Mouse (Mus musculus): ENCODE measurements around the gene Lce3a.

Gene Lce3a

DNA sequence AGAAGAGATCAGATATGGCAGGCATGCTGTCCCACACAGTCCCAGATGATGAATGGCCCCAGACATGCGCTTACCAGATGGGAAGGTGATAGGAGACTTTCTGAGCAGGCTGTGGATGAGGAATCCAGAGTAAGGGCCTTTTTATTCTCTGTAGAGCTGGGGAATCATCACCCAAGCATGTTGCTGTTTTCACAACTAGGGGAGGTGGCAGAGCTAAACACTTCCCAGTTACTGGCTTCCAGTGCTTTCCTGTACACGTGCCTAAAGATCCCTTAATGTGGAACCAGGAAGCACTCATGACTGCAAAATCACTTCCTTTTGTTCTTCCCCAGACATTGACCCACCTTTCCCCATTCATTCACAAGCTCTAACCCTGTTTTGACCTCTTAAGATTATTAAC is at the start of gene Lce3a:
Lce3a (minus strand) TSS at position 101 of the 400 bp plus-strand sequence.
- no peak for DNase-seq (ENCODE audit: low spot score in 2 of 2)

DNA sequence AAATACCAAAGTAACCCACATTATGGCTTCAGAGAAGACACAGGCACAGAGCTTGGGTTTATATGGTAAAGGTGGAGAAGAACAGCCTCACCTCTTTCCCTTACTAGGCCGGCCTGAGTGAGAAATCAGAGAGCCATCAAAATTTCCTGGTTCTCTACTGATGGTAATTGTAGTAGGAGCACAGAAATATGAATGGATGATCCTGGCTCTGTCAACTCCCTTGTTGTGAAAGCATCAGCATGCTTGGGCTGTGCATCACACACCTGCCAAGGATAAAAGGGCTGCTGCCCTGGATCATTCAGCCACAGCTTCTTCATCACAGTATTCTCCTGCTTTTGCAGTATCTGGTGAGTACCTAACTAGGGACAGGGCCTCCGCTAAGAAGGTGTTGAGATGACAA is 40.7 kb upstream of the Lce3a start, which contains the start of gene Lce3e:
Lce3e (plus strand) TSS at position 301 of the 400 bp plus-strand sequence.
- no peak for DNase-seq (ENCODE audit: low spot score in 2 of 2)

DNA sequence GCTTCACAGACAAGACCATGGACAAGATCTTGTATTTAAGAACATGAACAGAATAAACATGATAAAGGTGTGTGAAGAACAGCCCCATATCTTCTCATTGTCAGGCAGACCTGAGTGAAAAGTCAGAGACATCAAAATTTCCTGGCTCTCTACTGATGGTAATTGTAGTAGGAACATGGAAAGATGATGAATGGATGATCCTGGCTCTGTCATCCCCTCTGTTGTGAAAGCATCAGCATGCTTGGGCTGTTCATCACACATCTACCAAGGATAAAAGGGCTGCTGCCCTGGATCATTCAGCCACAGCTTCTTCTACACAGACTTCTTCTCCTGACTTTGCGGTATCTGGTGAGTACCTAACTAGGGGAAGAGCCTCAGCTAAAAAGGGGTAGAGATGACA is 31.1 kb upstream of the Lce3a start, which contains the start of gene Lce3d:
Lce3d (plus strand) TSS at position 301 of the 400 bp plus-strand sequence.
- no peak for DNase-seq (ENCODE audit: low spot score in 2 of 2)

DNA sequence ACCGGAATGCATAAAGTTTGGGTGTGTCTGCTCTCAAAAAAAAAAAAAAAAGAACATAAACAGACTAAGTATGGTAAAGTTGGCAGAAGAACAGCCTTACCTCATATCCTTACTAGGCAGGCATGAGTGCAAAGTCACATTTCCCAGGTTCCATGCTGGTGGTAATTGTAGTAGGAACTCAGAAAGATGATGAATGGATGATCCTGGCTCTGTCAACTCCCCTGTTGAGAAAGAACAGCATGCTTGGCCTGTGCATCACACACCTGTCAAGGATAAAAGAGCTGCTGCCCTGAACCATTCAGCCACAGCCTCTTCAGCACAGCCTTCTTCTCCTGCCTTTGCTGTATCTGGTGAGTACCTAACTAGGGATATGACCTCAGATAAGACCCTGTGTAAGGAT is 18.2 kb upstream of the Lce3a start, which contains the start of gene Lce3c:
Lce3c (plus strand) TSS at position 301 of the 400 bp plus-strand sequence.
- DNase-seq (ENCODE audit: low spot score in 2 of 2) = no peak

DNA sequence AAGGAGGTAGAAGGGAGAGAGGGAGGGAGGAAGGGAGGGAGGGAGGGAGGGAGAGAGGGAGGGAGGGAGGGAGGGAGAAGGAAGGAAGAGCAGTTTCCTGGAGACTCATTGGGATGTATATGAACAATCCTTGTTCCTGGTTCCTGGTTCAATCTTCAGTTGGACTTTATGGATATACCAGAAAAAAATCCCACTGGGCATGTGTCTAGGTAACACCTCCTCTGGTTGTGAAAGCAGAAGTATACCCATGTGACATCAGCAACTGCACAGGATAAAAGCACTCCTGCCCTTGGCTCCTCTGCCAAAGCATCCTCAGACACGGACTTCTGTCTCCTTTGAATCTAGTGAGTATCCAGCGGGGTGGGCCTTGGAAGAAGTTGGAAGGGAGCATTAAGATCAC is 6.6 kb upstream of the Lce3a start, which contains the start of gene Lce3b:
Lce3b (plus strand) TSS at position 301 of the 400 bp plus-strand sequence.
- DNase-seq (ENCODE audit: low spot score in 2 of 2) = no peak

DNA sequence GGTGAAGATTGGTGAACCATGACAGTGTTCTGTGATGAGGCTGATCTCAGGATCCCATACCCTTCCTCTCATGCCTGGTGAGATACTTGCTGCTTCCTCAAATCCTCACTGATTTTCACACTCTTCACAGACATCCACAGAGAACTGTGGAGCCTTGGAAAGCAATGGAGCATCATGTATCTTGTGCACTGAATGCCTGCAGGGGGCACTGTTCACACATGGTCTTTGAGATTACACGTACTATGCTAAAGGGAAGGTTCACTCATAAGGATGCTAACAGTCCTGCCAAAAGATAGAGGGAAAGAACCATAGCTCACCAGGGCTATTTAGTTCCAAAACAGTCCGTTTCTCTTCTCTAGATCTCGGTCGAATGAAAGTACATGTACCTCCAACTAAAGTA is 5.7 kb downstream of the Lce3a start:
- peak in 1 of 2 experiments; percentile 15 for DNase-seq (ENCODE audit: low spot score in 2 of 2)

DNA sequence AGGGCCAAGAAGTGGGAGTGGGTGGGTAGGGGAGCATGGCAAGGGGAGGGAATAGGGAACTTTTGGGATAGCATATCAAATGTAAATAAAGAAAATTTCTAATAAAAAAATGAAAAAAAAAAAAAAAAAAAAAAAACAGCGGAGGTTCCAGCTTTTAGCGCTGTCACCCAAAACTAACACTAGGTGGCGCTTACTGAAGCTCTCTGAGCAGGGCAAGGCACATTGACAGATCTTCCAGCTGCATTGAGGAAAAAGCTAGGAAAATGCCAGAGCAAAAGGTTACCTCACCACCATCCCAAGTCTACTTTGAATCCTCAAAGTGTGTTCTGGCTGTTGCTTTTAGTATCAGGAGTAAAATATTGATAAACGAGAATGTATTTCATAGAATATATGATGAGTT is 18.5 kb downstream of the Lce3a start:
- DNase-seq (ENCODE audit: low spot score in 2 of 2) = no peak

DNA sequence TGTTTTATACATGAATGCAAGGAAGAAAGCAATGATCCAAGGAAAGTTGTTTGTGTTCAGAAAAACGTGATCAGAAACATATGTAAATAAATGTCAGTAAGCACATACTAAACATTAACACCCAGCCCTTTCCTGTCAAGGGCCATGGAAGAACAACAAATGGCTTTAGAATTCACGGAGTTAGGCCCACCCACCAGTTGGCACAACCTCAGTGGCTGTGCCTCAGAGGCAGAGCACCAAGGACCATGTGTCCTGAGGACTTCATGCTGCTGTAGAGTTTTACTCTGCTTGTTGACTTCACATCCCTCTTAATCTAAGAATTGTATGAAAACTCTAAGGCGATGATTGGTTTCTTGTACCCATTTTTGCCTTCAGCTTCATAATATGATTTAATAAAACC is 20.8 kb downstream of the Lce3a start:
- no peak for DNase-seq (ENCODE audit: low spot score in 2 of 2)

DNA sequence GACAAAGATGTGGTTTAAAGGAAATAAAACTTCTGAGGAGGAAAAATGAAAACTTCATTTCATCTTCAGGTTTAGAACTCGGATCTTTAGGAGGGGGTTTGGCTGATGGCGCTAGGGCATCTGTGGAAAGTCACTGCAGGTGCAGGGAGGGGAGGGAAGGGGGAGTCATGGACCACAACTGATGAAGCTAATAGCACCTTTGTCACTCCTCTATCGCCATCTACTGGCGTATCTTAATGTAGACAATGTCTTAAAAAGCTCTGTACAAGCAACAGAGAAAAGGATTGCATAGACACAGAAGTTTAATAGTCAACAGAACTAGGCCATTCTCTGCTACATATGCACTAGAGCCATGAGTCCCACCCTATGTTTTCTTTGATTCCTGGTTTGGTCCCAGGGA is 22.4 kb downstream of the Lce3a start:
- DNase-seq (ENCODE audit: low spot score in 2 of 2) = no peak

DNA sequence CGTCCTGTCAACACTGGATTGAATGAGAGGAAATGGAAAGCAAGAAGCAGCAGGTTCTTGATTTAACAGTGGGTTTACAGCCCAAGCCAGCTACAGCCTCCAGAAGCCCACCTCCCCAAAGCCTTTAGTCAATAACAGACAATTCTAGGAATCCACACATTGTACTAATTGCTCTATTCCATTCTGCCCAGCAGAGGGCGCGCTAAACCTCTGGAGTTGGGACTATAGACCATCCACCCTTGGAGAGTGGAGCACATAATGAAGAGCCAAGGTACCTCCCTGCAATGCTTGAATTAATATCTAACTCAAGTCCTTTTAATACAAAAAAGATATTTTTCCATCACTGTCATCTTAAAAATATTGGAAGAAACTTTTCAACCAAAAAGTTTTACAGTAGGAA is 23.0 kb downstream of the Lce3a start:
- DNase-seq (ENCODE audit: low spot score in 2 of 2) = peak in 1 of 2 experiments; percentile 26

DNA sequence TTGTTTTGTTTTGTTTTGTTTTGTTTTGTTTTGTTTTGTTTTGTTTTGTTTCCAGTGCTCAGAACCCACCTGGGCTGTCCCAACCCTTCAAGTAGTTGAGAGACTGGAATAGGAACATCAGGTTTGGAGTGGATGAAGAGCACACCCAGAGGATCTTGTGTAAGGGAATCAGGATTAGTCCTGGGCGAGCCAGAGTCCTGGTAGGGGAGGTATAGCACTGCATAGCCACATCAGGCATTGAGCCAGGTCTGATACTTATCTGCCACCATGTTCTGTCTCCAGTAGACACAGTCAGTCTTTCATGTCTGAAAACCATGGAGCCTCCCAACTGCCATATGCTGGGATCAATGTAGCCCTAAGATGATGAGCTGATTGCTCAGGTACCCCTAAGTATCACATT is 31.5 kb downstream of the Lce3a start:
- no peak for DNase-seq (ENCODE audit: low spot score in 2 of 2)

DNA sequence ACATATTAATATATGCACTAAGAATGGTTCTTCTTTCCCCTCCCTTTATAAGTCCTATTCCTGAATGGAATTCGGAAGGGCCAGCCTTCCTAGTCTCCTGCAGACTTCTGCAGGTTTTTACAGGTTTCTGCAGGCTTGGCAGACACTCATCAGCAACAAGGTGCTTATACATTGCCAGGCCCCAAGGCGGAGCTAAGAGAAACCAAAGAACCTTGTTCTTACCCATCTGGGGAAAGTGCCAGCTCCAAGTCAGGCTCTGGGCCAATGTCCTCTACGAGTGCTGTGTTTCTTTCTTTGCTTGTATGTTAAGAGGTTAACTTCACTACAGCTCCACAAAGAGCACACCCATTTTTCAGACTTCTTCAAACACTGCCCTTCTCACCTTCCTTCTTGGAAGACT is 32.0 kb downstream of the Lce3a start:
- DNase-seq (ENCODE audit: low spot score in 2 of 2) = no peak
